Mouse (Mus musculus) layer of hippocampus, adult 2 months (tissue): ENCODE results near the gene 4833427G06Rik. TPM values are rescaled to one million over a fixed set of nuclear protein-coding genes. Genes with fewer than 3 reads are reported as not detected.
A peak's percentile ranks its signal among the peaks of the same experiment; 100 is the strongest.
"Not testable (repeated sequence)": the region's sequence is repeated elsewhere in the genome, so short reads cannot be mapped to it uniquely, and the experiment has no call there.

Experiments used
- DNase-seq, 2 experiments: peaks; one replicate each; pipeline ENCODE4 v3.0.0; 2022; ENCODE audit warnings: low spot score in 2 of 2
- H3K27ac ChIP-seq: fragments of 200-600 bp; 2 replicates; pipeline ENCODE4 v1.8.1; 2022
- H3K4me3 ChIP-seq: fragments of 200-600 bp; 2 replicates; pipeline ENCODE4 v1.8.1; 2022; ENCODE audit warnings: mild to moderate bottlenecking
- CTCF ChIP-seq: fragments of 200-600 bp; conservative IDR thresholded peaks from 2 replicates; pipeline ENCODE4 v1.8.1; 2022; ENCODE audit warnings: antibody characterized with exemption, mild to moderate bottlenecking, moderate library complexity
- long read RNA-seq, 2 experiments: library from polyadenylated mRNA; stranded (forward); transcript quantifications; one replicate each; pipeline ENCODE4 v2.0.0; 2021; ENCODE audit warnings: borderline mapping rate in 2 of 2
- total RNA-seq, 2 experiments: library from RNA; stranded (reverse); gene quantifications; 2 replicates each; pipeline ENCODE4 v1.2.3; 2021

Gene 4833427G06Rik
- total RNA-seq = not detected
- long read RNA-seq, experiment 1 = 0 reads
- long read RNA-seq, experiment 2 = 0 reads

DNA sequence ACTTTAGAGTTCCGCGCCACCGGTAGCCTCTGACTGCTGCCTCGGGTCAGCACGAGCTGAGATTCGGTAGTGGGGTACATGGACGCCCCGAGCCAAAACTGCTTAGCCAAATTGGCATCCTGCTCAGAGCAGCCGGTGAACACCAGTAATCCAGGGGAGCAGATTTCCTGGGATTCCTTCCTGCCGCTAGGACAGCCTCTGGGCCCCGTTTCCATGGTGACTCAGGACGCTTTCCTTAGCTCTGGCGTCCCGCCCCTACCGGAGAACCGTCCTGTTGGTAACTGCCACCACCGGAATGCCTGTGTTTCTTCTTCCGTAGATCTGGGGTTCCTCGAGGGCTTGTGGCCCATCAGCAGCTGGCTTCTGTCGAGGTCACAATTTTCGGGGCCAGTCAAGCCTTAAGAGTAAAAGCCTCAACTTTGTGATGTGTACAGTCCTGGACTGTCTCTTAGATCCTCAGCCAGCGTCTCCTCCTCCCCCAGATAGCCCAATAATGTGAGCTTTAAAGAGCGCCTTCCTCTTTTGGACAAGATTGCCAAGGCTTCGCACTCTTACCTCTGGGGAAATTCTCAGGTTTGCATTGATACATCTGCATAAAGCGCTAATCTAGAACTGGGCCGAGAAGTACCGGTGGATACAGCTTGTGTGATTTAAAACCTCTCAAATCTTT, at the start of gene 4833427G06Rik:
Gene 4833427G06Rik, minus strand, starts transcription at position 323 of the 670 bp plus-strand sequence.
- Histone ChIP-seq H3K27ac (no peak within 1 kb of the TSS), H3K4me3 (peak within 1 kb of the TSS; percentile 28)
- peak; percentile 26; the same call in 1 of the 2 replicates for TF ChIP-seq CTCF
- no peak for DNase-seq

DNA sequence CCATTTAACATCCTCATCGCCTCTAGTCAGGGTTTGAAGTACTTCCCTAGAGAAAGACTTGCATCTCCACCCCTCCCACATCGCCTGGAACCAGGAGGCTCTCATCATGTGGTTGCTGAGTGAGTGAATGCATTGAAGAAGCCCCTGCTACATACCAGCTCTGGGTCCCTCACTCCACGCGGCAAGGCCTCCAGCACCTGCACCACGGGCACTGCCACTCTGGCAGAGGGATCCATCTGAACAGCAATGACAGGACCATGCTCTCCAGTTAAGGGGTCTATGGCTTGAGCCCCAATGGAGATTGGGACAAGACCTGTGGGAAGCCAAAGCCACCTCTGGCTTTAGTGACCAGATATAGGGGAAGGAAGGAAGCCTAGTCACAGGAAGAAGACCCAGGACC, 45.4 kb upstream of the 4833427G06Rik start:
- no peak overlapping the region for H3K4me3 ChIP-seq
- TF ChIP-seq CTCF = no peak
- H3K27ac ChIP-seq = no peak overlapping the region
- DNase-seq = no peak

DNA sequence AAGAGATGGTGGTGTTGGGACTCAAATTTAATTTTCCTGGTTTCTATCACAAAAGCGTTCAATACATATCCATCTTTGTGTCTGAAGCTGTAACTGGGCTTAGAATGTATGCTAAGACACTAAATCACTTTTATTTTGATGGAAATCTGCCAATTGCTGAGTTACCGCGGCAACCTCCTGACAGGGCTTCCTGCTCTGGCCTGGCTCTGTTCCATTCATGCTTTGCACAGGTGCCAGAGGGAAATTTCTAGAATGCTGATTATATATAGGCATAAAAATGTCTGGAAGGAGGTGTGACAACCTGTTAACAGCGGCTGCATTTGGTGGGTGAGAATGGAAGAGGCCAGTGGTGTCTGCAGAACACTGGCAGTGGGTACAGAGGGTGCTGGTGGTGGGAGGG, 44.6 kb upstream of the 4833427G06Rik start:
- no peak for DNase-seq
- H3K27ac ChIP-seq = no peak overlapping the region
- TF ChIP-seq CTCF = no peak
- no peak overlapping the region for H3K4me3 ChIP-seq

DNA sequence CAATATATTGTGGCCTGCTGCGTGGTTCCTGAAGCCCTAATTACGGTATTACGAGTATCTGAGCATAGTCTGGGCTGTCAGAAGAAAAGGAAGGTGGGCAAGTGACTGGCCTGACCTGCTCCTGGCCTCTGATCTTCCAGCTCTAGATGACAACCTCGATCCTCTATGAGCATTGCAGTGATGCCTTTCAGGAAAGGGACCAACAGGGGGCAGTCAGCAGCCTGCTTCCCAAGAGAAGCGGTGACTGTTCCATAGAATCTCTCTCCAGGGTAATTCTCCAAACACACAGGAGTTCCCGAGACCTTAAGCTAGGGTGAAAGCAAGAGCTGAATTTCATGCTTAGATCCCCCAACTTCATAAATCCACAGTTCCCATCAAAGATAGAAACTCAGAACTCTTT, 42.3 kb upstream of the 4833427G06Rik start:
- Histone ChIP-seq H3K4me3 (no peak overlapping the region), H3K27ac (no peak overlapping the region)
- TF ChIP-seq CTCF = peak; percentile 51
- DNase-seq = no peak

DNA sequence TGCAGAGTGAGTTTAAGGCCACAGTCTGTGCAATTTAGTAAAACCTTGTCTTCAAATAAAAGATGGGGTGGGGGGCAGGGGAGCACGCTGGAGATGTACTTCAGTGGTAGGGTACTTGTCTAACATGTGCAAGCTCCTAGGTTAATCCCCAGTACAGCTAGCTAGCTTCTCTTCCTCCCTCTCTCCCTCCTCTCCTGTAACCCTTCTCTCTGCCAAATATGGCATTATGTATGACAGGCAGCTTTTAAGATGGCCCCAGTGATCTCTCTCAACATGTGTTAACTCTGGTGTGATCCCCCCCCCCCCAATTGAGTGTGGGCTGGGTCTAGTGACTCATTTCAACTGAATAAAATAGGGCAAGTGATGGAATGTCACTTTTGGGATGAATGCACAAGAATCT, 41.6 kb upstream of the 4833427G06Rik start:
- TF ChIP-seq CTCF = no peak
- no peak for DNase-seq
- Histone ChIP-seq H3K27ac (no peak overlapping the region), H3K4me3 (no peak overlapping the region)

DNA sequence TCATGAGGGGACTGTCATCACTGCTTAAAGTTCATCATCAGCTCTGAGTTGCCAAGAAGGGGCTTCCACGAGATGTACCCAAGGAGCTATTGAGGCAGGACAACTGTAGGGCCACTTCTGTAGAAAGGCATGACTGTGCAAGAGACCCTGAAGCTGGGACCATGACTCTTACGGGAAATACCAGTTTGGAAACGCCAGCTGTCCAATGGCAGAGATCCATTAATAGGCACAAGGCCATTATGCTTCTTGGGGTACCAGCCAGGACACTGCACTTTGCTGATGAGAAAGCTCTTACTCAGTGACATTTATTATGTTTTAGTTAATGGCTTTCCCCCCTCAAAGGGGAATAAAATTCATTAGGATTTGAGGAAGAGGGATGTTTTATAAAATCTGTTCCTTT, 38.8 kb upstream of the 4833427G06Rik start:
- no peak for DNase-seq
- Histone ChIP-seq H3K4me3 (no peak overlapping the region), H3K27ac (no peak overlapping the region)
- TF ChIP-seq CTCF = no peak

DNA sequence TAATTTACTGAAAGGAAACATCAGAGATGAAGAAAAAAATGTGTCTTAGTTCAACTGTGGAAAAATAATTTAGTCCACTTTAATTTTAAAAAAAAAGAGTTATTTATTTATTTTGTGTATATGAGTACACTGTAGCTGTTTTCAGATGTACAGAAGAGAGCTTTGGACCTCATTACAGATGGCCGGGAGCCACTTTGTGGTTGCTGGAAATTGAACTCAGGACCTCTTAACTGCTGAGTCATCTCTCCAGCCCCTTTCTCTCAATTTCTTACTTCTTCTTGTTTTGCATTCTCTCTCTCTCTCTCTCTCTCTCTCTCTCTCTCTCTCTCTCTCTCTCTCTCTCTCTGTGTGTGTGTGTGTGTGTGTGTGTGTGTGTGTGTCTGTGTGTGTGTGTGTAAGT, 37.5 kb upstream of the 4833427G06Rik start:
- not testable (repeated sequence) for H3K4me3 ChIP-seq, H3K27ac ChIP-seq, DNase-seq

DNA sequence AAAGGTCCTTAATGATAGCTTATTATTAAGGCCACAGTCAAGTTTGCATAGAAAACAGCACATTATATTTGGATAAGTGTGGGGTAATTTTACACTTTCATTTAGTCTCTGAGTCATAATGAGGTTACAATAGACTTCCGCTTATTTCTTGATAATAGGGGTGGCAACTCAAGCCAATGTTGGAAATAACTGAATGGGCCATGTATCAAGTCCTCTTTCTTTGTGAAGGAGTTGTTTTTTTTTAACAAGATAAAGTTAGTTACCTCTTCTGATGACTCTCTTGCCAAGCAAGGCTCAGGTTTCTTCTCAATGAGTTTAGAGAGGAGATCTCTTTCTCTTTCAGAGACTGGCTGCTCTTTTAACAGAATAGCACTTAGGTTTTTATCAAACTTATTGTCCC, 36.4 kb upstream of the 4833427G06Rik start:
- no peak for TF ChIP-seq CTCF
- Histone ChIP-seq H3K27ac (no peak overlapping the region), H3K4me3 (no peak overlapping the region)
- DNase-seq = no peak

DNA sequence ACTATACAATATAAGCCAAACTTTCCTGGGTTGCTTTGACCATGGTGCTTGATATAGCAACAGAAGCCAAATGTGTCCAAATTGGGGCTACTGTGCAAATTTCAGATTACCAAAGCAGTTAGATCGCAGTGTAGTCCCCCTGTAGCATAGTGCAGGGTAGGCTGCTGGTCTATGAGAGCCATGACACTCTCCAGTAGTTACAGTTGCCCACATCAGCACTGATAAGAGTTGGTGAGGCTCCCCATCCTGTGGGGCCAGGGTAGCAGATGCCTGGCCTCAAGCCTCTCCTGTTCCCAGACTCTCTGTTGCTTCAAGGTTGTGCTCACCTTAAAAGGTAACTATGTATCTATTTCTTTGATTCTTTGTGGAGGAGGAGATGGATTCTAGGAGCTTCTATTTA, 36.0 kb upstream of the 4833427G06Rik start:
- DNase-seq = no peak
- no peak for TF ChIP-seq CTCF
- H3K27ac ChIP-seq = no peak overlapping the region
- no peak overlapping the region for H3K4me3 ChIP-seq

DNA sequence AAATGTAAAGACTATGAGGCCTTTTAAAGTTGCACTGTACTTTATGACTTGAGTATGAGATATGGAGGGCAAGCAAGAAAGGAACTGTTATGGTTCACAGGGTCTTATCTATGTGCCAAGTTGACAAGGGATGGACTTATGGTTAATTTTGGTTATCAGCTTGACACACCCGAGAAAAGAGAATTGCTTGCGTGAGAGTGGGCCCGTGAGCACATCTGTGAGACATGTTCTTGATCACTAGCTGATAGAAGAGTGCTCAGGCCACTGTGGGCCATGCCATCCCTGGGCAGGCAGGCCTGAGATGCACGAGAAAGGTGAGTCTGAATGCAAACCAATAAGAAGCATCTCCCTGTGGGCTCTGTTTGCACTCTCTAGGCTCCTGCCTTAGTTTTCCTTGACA, 35.6 kb upstream of the 4833427G06Rik start:
- H3K27ac ChIP-seq = no peak overlapping the region
- TF ChIP-seq CTCF = no peak
- no peak for DNase-seq
- no peak overlapping the region for H3K4me3 ChIP-seq

DNA sequence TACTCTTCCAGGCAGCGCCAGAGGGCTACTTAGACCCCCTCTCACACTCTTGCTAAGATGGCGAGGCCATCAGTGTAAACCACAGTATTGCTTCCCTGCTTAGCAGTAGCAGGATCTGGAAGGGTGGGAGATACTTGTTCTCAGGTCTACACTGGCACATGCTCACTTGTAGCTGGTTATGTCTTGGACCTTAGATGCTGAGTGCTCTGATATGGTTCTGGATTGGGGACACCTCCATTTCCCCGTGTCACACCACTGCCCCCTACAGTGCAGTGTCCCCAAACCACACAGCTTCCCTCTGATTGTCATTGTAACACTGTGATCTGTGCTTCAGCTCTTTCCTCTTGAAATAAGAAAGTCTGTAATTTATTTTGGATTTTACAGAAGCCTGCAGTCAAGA, 35.1 kb upstream of the 4833427G06Rik start:
- peak; percentile 89 for TF ChIP-seq CTCF
- peak in 1 of 2 experiments; percentile 36 for DNase-seq
- Histone ChIP-seq H3K4me3 (no peak overlapping the region), H3K27ac (no peak overlapping the region)

DNA sequence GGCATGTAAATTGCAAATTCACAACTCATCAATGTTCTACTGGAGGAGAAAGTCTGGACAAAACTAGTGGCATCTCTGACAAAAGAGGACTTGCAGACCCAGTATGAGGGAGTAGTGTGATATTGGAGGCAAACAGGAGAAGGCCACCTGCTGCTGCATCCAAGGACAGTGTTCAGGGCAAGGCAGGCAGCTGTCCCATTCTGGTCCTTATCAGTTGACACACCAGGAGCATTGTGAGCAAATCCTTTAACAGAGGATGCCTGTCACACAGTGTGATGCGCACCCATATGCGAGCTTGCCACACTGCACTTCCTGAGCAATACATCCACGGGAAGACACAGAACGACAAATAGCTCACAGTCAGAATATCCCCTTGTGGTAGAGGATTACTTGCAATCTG, 12.9 kb upstream of the 4833427G06Rik start:
- TF ChIP-seq CTCF = no peak
- no peak overlapping the region for H3K4me3 ChIP-seq
- no peak for DNase-seq
- no peak overlapping the region for H3K27ac ChIP-seq

DNA sequence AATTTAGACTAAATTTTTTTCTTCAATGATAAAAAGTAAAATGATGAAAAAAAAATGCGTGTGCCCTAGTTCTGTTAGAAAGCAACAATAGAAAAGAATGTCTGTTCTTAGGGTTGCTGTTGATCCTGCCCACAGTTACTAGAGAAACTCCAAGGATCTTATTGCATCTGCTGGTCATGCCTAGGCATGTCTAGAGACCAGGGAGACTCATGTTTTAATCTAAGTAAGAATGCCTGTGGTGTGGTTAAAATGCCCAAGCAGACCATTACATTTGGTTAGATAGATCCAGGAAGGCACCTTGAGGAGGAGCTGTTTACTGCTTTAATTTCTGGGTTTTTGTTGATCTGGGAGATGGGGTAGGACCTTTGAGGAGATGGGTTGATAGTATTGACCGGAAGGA, 3.9 kb upstream of the 4833427G06Rik start:
- no peak for TF ChIP-seq CTCF
- H3K27ac ChIP-seq = no peak overlapping the region
- no peak for DNase-seq
- H3K4me3 ChIP-seq = no peak overlapping the region

DNA sequence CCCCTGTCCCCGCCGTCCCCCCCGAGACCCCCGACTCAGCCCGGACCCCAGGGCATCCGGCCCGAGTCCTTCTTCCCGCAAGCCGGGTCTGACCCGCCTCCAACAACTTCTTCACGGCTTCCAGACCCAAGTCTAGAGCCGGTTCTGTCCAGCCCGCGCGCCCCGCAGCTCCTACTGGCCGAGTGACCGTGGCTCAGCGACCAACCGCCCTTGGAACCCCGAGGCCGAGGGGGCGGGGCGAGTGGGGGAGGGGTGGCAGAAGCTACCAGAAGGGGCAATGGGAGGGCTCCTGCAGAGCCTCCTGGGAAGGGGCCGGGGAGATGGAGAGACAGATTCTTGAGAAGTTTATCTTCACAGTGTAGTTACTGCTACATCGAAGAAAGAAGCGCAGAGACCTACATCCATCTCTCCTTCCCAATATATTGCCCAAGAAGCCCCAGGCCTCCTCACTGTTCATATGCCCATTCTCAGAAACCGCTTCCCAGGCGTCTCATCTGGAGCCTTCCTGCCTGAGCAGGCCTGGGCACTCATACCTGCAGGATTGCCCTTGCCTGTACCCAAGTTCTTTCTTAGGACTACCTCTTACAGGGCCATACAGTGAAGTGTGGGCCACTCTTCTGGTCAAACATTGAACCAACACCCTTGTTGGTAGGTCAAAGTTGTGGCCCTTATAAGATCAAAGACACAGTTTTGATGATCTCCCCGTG, 2.1 kb upstream of the 4833427G06Rik start:
- peak overlapping the region; percentile 79 for H3K27ac ChIP-seq

More for the DNA sequence above, 2.1 kb upstream of the 4833427G06Rik start:
- no peak for TF ChIP-seq CTCF
- no peak for DNase-seq
- H3K4me3 ChIP-seq = peak overlapping the region; percentile 65
